Mouse (Mus musculus): ENCODE results near the gene Gm6502. TPM values are rescaled to one million over a fixed set of nuclear protein-coding genes. Genes with fewer than 3 reads are reported as not detected.
"Not testable (repeated sequence)": the region's sequence is repeated elsewhere in the genome, so short reads cannot be mapped to it uniquely, and the experiment has no call there.

The Gm6502 gene
- polyA plus RNA-seq (2015; fragmentation: Nextera tagmentation; extraction: Ambion mirVana): not detected in 2 replicates

DNA sequence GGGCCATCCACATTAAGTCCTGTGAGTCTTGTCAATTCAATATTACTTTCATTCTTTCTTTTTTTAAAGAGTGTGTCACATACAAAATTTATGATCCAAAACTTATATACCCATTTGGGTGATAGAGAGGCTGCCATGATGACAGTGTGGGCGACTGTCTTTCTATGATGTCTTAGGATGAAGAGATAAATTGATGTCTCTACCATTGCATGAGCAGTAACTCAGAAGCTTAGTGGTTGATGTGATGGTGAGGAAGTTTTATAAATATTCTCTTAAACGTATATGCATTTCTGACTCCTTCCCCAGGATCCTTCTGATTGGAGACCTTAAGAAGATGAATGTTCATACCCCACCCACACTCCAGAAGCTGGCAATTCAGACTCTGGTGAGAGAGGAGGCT, at the start of gene Gm6502:
Gene Gm6502 (plus strand): TSS at position 301 of the 400 bp plus-strand sequence.
- not testable (repeated sequence) for H3K9me3 ChIP-seq; H3K27ac ChIP-seq (replicated peaks); H3K36me3 ChIP-seq; ATAC-seq (replicated peaks); H3K4me1 ChIP-seq; H3K9ac ChIP-seq (replicated peaks); H3K4me2 ChIP-seq (replicated peaks); H3K4me3 ChIP-seq; H3K27me3 ChIP-seq
- no CpG with 5 or more reads among the region's 2 CpGs for WGBS

DNA sequence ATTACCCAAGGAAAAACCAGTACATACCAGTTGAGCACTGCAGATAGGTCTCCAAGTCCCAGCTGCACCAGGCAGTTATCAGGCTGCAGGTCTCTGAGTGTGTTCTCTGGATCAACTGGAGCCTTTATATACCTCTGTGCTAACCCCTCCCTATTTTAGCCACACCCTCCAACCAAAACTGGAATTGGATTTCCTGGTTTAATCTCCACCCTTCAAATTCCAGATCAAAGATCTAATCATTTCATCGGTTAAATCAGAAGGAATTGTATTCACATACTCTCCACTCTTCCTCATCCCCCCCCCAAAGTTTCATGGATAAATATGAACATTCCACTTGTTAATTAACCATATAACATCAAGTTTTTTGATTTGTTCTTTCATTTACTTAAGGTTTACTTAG, 7.5 kb upstream of the Gm6502 start, which contains the start of gene A430089I19Rik:
Gene A430089I19Rik (minus strand): TSS at position 101 of the 400 bp plus-strand sequence.
- H3K4me3 ChIP-seq; H3K27me3 ChIP-seq; H3K36me3 ChIP-seq; H3K9me3 ChIP-seq; ATAC-seq (replicated peaks); H3K4me2 ChIP-seq (replicated peaks); H3K9ac ChIP-seq (replicated peaks); H3K4me1 ChIP-seq; H3K27ac ChIP-seq (replicated peaks): not testable (repeated sequence)
- WGBS: 93% methylated on average over 1 of the region's 1 CpGs

DNA sequence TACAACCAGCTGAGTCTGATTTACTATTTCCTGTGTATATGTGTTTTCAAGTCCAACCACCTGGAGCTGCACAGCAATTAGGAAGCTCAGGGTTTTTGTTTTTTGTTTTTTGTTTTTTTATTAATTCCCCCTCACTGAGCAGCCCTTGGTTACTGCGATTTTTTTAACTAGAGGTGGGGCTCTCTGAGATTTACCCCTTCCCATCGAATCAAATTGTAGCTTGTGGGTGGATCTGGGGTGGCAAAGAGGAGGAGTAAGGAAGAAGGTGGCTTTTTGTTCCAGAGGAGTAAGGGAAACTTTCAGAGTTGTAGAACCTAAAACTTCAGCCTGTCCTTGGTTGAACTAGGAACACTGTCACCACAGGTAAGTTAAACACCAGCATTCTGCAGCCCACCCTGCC, 25.2 kb downstream of the Gm6502 start, which contains the start of gene AA792892:
Gene AA792892 (plus strand): TSS at position 301 of the 400 bp plus-strand sequence.
- H3K4me1 ChIP-seq; H3K36me3 ChIP-seq; H3K4me2 ChIP-seq (replicated peaks); H3K27ac ChIP-seq (replicated peaks); ATAC-seq (replicated peaks); H3K4me3 ChIP-seq; H3K27me3 ChIP-seq; H3K9ac ChIP-seq (replicated peaks); H3K9me3 ChIP-seq: not testable (repeated sequence)
- WGBS: no CpG with 5 or more reads among the region's 2 CpGs

Other genes with a start within 250 kb of the Gm6502 start
- not detected in 2 replicates for gene BC061212, start 243.9 kb upstream of the Gm6502 start, polyA plus RNA-seq (2015; fragmentation: Nextera tagmentation; extraction: Ambion mirVana)
- gene Gm6351, start 238.1 kb upstream of the Gm6502 start, polyA plus RNA-seq (2015; fragmentation: Nextera tagmentation; extraction: Ambion mirVana): not detected in 2 replicates
- not detected in 2 replicates for gene Gm3106, start 96.4 kb upstream of the Gm6502 start, polyA plus RNA-seq (2015; fragmentation: Nextera tagmentation; extraction: Ambion mirVana)
- gene A430089I19Rik, start 7.6 kb upstream of the Gm6502 start, polyA plus RNA-seq (2015; fragmentation: Nextera tagmentation; extraction: Ambion mirVana): not detected in 2 replicates
- not detected in 2 replicates for gene AA792892, start 25.3 kb downstream of the Gm6502 start, polyA plus RNA-seq (2015; fragmentation: Nextera tagmentation; extraction: Ambion mirVana)
- gene Gm7682, start 131.3 kb downstream of the Gm6502 start, polyA plus RNA-seq (2015; fragmentation: Nextera tagmentation; extraction: Ambion mirVana): not detected in 2 replicates
- not detected in 2 replicates for gene Gm3139, start 211.9 kb downstream of the Gm6502 start, polyA plus RNA-seq (2015; fragmentation: Nextera tagmentation; extraction: Ambion mirVana)